Mouse (Mus musculus): ENCODE results near the gene Zfp367.

DNA sequence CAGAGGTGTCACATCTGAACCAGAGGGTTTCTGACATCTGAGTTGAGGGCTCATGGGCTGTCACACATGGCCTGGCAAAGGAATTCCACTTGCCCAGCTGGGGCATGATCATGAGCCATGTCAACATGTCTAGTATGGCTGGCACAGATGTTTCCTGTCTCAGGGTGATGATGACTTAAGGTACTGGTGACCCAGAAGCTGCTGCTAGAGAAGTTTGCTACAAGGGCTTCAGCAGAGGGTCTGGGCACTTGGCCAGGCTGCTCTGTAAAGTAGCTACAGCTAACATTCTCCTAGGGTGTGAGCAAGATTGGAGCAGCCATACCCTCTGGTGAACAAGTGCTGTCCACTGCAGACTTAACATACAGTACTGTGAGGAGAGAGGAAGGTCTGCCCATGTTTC, 34.1 kb upstream of the Zfp367 start:
- TF ChIP-seq CTCF (IDR thresholded peaks at IDR 0.05; ENCODE audit: control insufficient read depth, insufficient read depth, insufficient read length), result no peak
- TF ChIP-seq CEBPB (IDR thresholded peaks at IDR 0.05; ENCODE audit: low read depth), result no peak
- no peak for TF ChIP-seq USF1 (IDR thresholded peaks at IDR 0.05; ENCODE audit: low read depth)
- no peak for TF ChIP-seq MYOG (IDR thresholded peaks at IDR 0.05; ENCODE audit: control insufficient read depth, extremely low read depth, insufficient read length)
